9 mouse cellular contexts compared by ENCODE assay signal in the genomic region with DNA sequence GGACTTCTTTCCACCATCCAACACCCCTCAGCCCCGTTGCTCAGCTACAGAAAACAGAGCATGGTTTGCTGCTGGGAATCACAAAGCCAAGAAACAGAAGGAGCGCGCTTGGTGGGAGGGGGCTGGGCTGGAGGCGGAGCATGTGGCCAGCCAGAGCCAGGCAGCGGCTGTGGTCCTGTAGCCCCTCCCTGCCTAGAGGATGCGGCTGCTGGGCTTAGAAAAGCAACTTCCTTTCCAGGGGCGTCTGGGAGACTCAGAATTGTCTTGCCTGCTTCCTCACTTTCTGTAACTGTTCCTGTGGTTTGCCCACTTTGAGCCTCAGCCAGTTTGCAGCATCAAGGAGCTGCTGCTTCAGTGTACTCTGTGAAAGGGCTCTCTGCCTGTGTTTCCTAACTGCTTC. TPM values are rescaled to one million over a fixed set of nuclear protein-coding genes. Genes with fewer than 3 reads are reported as not detected.
DNase-seq lines count a peak whose midpoint lies in the region; ATAC-seq and TF ChIP-seq lines count a peak whose summit lies in the region.
"Had no signal": no experiment of that assay in that cellular context is flagged by ENCODE, and none has a peak within 500 bp of the region (broad histone marks: within the 10 kb centered on the region; RNA-seq: fewer than 3 reads in every experiment).

No protein-coding gene starts in this region.

- H3K4me2 ChIP-seq in forebrain, embryonic 14.5 days (ENCODE audit: low read length) = peak overlapping the region; percentile 72
- peak overlapping the region; percentile 44 for H3K4me2 ChIP-seq in liver, embryonic 16.5 days (ENCODE audit: low read depth, low read length)
- H3K4me2 ChIP-seq in neural tube, embryonic 12.5 days (replicated peaks) = peak overlapping the region; percentile 63

- TF ChIP-seq EP300 in MEL (IDR thresholded peaks at IDR 0.05; ENCODE audit: low read depth in 1 of 2, low read length in 2 of 2) = no peak

- peak overlapping the region; percentile 43 for H3K27ac ChIP-seq in MEL (ENCODE audit: control insufficient read depth, low read depth, low read length)
- H3K27ac ChIP-seq in forebrain, embryonic 14.5 days (ENCODE audit: low read depth, low read length) = peak overlapping the region; percentile 93
- no peak overlapping the region for H3K27ac ChIP-seq in liver, embryonic 16.5 days (ENCODE audit: low read length)
- H3K27ac ChIP-seq in neural tube, embryonic 12.5 days = peak overlapping the region; percentile 96

- peak overlapping the region; percentile 48 to 56 for H3K4me3 ChIP-seq in MEL (ENCODE audit: control insufficient read depth in 1 of 2, insufficient read depth in 1 of 2, low read depth in 2 of 2, low read length in 2 of 2)
- H3K4me3 ChIP-seq in forebrain, embryonic 14.5 days (ENCODE audit: low read depth, low read length) = peak overlapping the region; percentile 32
- H3K4me3 ChIP-seq in liver, embryonic 16.5 days (ENCODE audit: low read depth, low read length) = peak overlapping the region; percentile 23
- peak overlapping the region; percentile 29 for H3K4me3 ChIP-seq in neural tube, embryonic 12.5 days

- H3K27me3 ChIP-seq in MEL (ENCODE audit: control insufficient read depth in 1 of 2, insufficient read depth in 2 of 2, low read length in 2 of 2) = no peaks in the 10 kb centered on the region
- H3K27me3 ChIP-seq in forebrain, embryonic 14.5 days (replicated peaks; ENCODE audit: control insufficient read depth, insufficient read depth, low read length) = no peaks in the 10 kb centered on the region
- no peaks in the 10 kb centered on the region for H3K27me3 ChIP-seq in liver, embryonic 16.5 days (ENCODE audit: control insufficient read depth, insufficient read depth, low read depth, low read length)
- H3K27me3 ChIP-seq in neural tube, embryonic 12.5 days (replicated peaks) = no peaks in the 10 kb centered on the region

- peak; percentile 48 to 63; a peak in 3 of 4 replicates for TF ChIP-seq POLR2A in MEL (IDR thresholded peaks at IDR 0.05; ENCODE audit: control insufficient read depth in 1 of 2, insufficient read depth in 1 of 2, low read depth in 1 of 2, low read length in 2 of 2, poor library complexity in 1 of 2)

- TF ChIP-seq RAD21 in MEL (IDR thresholded peaks at IDR 0.05; ENCODE audit: low read depth, low read length) = no peak

- DNase-seq in MEL (ENCODE audit: low read depth, low spot score) = peak; percentile 84
- DNase-seq in c-Kit-positive CD71-positive TER-119-positive erythroid progenitor cells, embryonic 14.5 days (ENCODE audit: low spot score) = peak; percentile 7
- peak; percentile 95 for DNase-seq in forebrain, embryonic 14.5 days (ENCODE audit: low spot score)
- peak; percentile 26 for DNase-seq in heart, postnatal 25 days (ENCODE audit: low spot score)
- DNase-seq in layer of hippocampus, adult 11-12 months (ENCODE audit: low spot score) = peak; percentile 85
- DNase-seq in thymus, postnatal 0 days (ENCODE audit: low spot score) = peak; percentile 81

- peak overlapping the region; percentile 73 for H3K9ac ChIP-seq in MEL (ENCODE audit: control insufficient read depth, low read depth, low read length, poor library complexity, severe bottlenecking)
- H3K9ac ChIP-seq in forebrain, embryonic 14.5 days (ENCODE audit: low read length) = peak overlapping the region; percentile 73
- no peak overlapping the region for H3K9ac ChIP-seq in liver, embryonic 16.5 days (ENCODE audit: low read depth, low read length)
- peak overlapping the region; percentile 65 for H3K9ac ChIP-seq in neural tube, embryonic 12.5 days

- intact Hi-C loops in heart, postnatal 25 days (cut with DNase I) = loop anchor here (1.0 to 10.0 kb wide), 3 partner anchors 60 to 177 kb away; partner anchors contain the start of gene Sft2d1

- H3K79me2 ChIP-seq in MEL (ENCODE audit: control insufficient read depth, insufficient read depth, low read length, poor library complexity) = no peaks in the 10 kb centered on the region

- peak; percentile 82 for ATAC-seq in forebrain, embryonic 14.5 days
- ATAC-seq in liver, embryonic 16.5 days (ENCODE audit: low read depth) = 0 out of 2 replicates have a peak, but pooled peaks have one; percentile 24
- ATAC-seq in neural tube, embryonic 12.5 days (ENCODE audit: low FRiP score, low read depth) = peak; percentile 82

- H3K4me1 ChIP-seq in MEL (ENCODE audit: control insufficient read depth in 1 of 2, insufficient read depth in 2 of 2, low read length in 2 of 2) = peaks cover 0 to 3% of the 10 kb centered on the region in 2 experiments; a peak in 1 of 4 replicates
- peaks cover 44% of the 10 kb centered on the region for H3K4me1 ChIP-seq in forebrain, embryonic 14.5 days (ENCODE audit: control insufficient read depth, insufficient read depth, low read length)
- H3K4me1 ChIP-seq in liver, embryonic 16.5 days (ENCODE audit: control insufficient read depth, low read depth, low read length) = peaks cover 4% of the 10 kb centered on the region
- peaks cover 52% of the 10 kb centered on the region for H3K4me1 ChIP-seq in neural tube, embryonic 12.5 days

- 0% methylated on average over 7 of the region's 7 CpGs for WGBS in forebrain, embryonic 14.5 days
- 0% methylated on average over 7 of the region's 7 CpGs for WGBS in liver, embryonic 16.5 days (ENCODE audit: insufficient replicate concordance)
- 1% methylated on average over 7 of the region's 7 CpGs for WGBS in neural tube, embryonic 12.5 days

- H3K9me3 ChIP-seq in MEL (replicated peaks; ENCODE audit: insufficient read depth, low read length) = no peaks in the 10 kb centered on the region
- no peaks in the 10 kb centered on the region for H3K9me3 ChIP-seq in forebrain, embryonic 14.5 days (replicated peaks; ENCODE audit: control insufficient read depth, low read length)
- H3K9me3 ChIP-seq in liver, embryonic 16.5 days (replicated peaks; ENCODE audit: control insufficient read depth, low read length) = no peaks in the 10 kb centered on the region
- H3K9me3 ChIP-seq in neural tube, embryonic 12.5 days = no peaks in the 10 kb centered on the region

- no peaks in the 10 kb centered on the region; a peak in 1 of 4 replicates for H3K36me3 ChIP-seq in MEL (ENCODE audit: control insufficient read depth in 1 of 2, insufficient read depth in 2 of 2, low read length in 2 of 2)
- no peaks in the 10 kb centered on the region for H3K36me3 ChIP-seq in forebrain, embryonic 14.5 days (ENCODE audit: control insufficient read depth, insufficient read depth, low read length)
- H3K36me3 ChIP-seq in liver, embryonic 16.5 days (ENCODE audit: control insufficient read depth, insufficient read depth) = no peaks in the 10 kb centered on the region
- H3K36me3 ChIP-seq in neural tube, embryonic 12.5 days = no peaks in the 10 kb centered on the region

- no peak for TF ChIP-seq CTCF in MEL (IDR thresholded peaks at IDR 0.05 in 2 of 3, conservative IDR thresholded peaks at IDR 0.05 in 1 of 3; ENCODE audit: control insufficient read depth in 1 of 3, insufficient read depth in 1 of 3, low read depth in 2 of 3, low read length in 3 of 3, poor library complexity in 1 of 3, severe bottlenecking in 1 of 3)

TF ChIP-seq in MEL, 35 proteins besides CTCF, POLR2A, EP300 and RAD21:
- TF ChIP-seq TAL1 (IDR thresholded peaks at IDR 0.05; ENCODE audit: low read length) (no peak), GATA1 (IDR thresholded peaks at IDR 0.05; ENCODE audit: low read depth, low read length) (no peak), NELFE (IDR thresholded peaks at IDR 0.05; ENCODE audit: low read depth, low read length) (peak; percentile 43), RCOR1 (IDR thresholded peaks at IDR 0.05; ENCODE audit: low read depth, low read length) (no peak), USF1 (IDR thresholded peaks at IDR 0.05; ENCODE audit: low read depth, low read length) (peak; percentile 50), MXI1 (IDR thresholded peaks at IDR 0.05; ENCODE audit: low read depth, low read length) (no peak; the same call in 1 of the 2 replicates), MAX (IDR thresholded peaks at IDR 0.05; ENCODE audit: low read length) (peak; percentile 42; the same call in 1 of the 2 replicates), KAT2A (conservative IDR thresholded peaks at IDR 0.05; ENCODE audit: low read depth, low read length) (no peak; the same call in 1 of the 2 replicates), ELF1 (IDR thresholded peaks at IDR 0.05; ENCODE audit: low read depth, low read length) (no peak), HCFC1 (IDR thresholded peaks at IDR 0.05; ENCODE audit: low read depth, low read length) (peak; percentile 29; the same call in 1 of the 2 replicates)

RNA-seq across cellular contexts. Expression of gene T2, which starts 16.0 kb away (rescaled TPM):
- not detected in 2 replicates for total RNA-seq in MEL (2012; rRNA removed)
- under 1 TPM in 1 of 2 experiments, not detected in 1; 0.15 TPM for polyA plus RNA-seq in MEL (2012; ENCODE audit: insufficient read depth in 1 of 2, insufficient read length in 2 of 2, low read depth in 1 of 2, low replicate concordance in 2 of 2, missing spikeins in 1 of 2)
- polyA plus RNA-seq in forebrain, embryonic 14.5 days (2014; fragmentation: Nextera tagmentation; extraction: Ambion mirVana) = 0.35 and 0.51 TPM in 2 replicates
- total RNA-seq in heart, postnatal 25 days (2021) = under 1 TPM; 0.31 to 0.47 TPM
- polyA plus RNA-seq in liver, embryonic 16.5 days (2015; fragmentation: Nextera tagmentation; extraction: Ambion mirVana) = not detected in 2 replicates
- polyA plus RNA-seq in neural tube, embryonic 12.5 days (2016; fragmentation: Nextera tagmentation; extraction: Ambion mirVana) = 0.41 and 0.44 TPM in 2 replicates
- 0.19 and 0.27 TPM in 2 replicates for polyA plus RNA-seq in thymus, postnatal 0 days (2015; fragmentation: Nextera tagmentation; extraction: Ambion mirVana)
- total RNA-seq: neutrophil, adult 5-6 weeks had no signal

RNA-seq across cellular contexts. Expression of gene Prr18, which starts 34.6 kb away (rescaled TPM):
- total RNA-seq in MEL (2012; rRNA removed) = 0.03 and 0.04 TPM in 2 replicates
- under 1 TPM in 1 of 2 experiments, not detected in 1; 0.10 TPM for polyA plus RNA-seq in MEL (2012; ENCODE audit: insufficient read depth in 1 of 2, insufficient read length in 2 of 2, low read depth in 1 of 2, low replicate concordance in 2 of 2, missing spikeins in 1 of 2)
- 9.7 and 10.8 TPM in 2 replicates for polyA plus RNA-seq in forebrain, embryonic 14.5 days (2014; fragmentation: Nextera tagmentation; extraction: Ambion mirVana)
- total RNA-seq in heart, postnatal 25 days (2021) = under 1 TPM; 0.25 to 0.44 TPM
- 0.07 TPM in 1 of 2 replicates, not detected in the other for polyA plus RNA-seq in liver, embryonic 16.5 days (2015; fragmentation: Nextera tagmentation; extraction: Ambion mirVana)
- 4.0 and 5.2 TPM in 2 replicates for polyA plus RNA-seq in neural tube, embryonic 12.5 days (2016; fragmentation: Nextera tagmentation; extraction: Ambion mirVana)
- 0.07 and 0.18 TPM in 2 replicates for polyA plus RNA-seq in thymus, postnatal 0 days (2015; fragmentation: Nextera tagmentation; extraction: Ambion mirVana)

Comparison
In these comparisons a context has a peak if more than half of its experiments do, and no peak if none do; other contexts are left out.
1. DNase-seq: peak in every context shown above with its lines; median percentile 95 in forebrain, embryonic 14.5 days; 85 in layer of hippocampus, adult 11-12 months; 84 in MEL; 81 in thymus, postnatal 0 days; 26 in heart, postnatal 25 days; 7 in c-Kit-positive CD71-positive TER-119-positive erythroid progenitor cells, embryonic 14.5 days.
2. ATAC-seq: peak in every context shown above with its lines; median percentile 82 in forebrain, embryonic 14.5 days; 82 in neural tube, embryonic 12.5 days; 24 in liver, embryonic 16.5 days.